12 mouse cellular contexts compared by ENCODE assay signal in genomic region chr9:34721478-34722197, GRCm38 (mm10).
DNase-seq lines count a peak whose midpoint lies in the region; ATAC-seq and TF ChIP-seq lines count a peak whose summit lies in the region.
"Had no signal": no experiment of that assay in that cellular context is flagged by ENCODE, and none has a peak within 500 bp of the region (broad histone marks: within the 10 kb centered on the region; RNA-seq: fewer than 3 reads in every experiment).

No protein-coding gene starts in this region.

- WGBS in liver, adult 2 months, result 32% methylated on average over 6 of the region's 6 CpGs
- 30% methylated on average over 6 of the region's 6 CpGs for WGBS in liver, postnatal 0 days (ENCODE audit: insufficient replicate concordance)
- WGBS in kidney, postnatal 0 days, result 22% methylated on average over 6 of the region's 6 CpGs
- 29% methylated on average over 6 of the region's 6 CpGs for WGBS in stomach, postnatal 0 days

- H3K79me2 ChIP-seq in liver, adult 2 months (ENCODE audit: control insufficient read depth, insufficient read depth, low read length), result no peaks in the 10 kb centered on the region

- no peak for DNase-seq in cerebellum, postnatal 25 days
- peak; percentile 62 for DNase-seq in liver, adult 2 months (ENCODE audit: extremely low read depth, low read depth, low spot score)
- no peak for DNase-seq in liver, postnatal 0 days
- peak; percentile 48 for DNase-seq in kidney, postnatal 0 days (ENCODE audit: low spot score)
- peak; percentile 25 for DNase-seq in stomach, postnatal 0 days (ENCODE audit: low spot score)
- no peak for DNase-seq in Muller cell, postnatal 12 days (ENCODE audit: inconsistent ontology term)
- no peak for DNase-seq in layer of hippocampus, adult 9-11 months
- DNase-seq: adrenal gland, postnatal 36 days; gastrocnemius, postnatal 36 days; liver; right cerebral cortex, postnatal 25 days had no signal

- H3K27ac ChIP-seq in liver, adult 2 months (replicated peaks; ENCODE audit: insufficient read depth, low read depth, low read length), result no peak overlapping the region
- H3K27ac ChIP-seq in liver, postnatal 0 days (ENCODE audit: low read depth), result no peak overlapping the region
- H3K27ac ChIP-seq in kidney, postnatal 0 days, result no peak overlapping the region
- H3K27ac ChIP-seq in stomach, postnatal 0 days (replicated peaks), result no peak overlapping the region; the same call in 1 of the 2 replicates

- no peak overlapping the region for H3K9ac ChIP-seq in liver, adult 2 months (ENCODE audit: low read depth, low read length)
- H3K9ac ChIP-seq in liver, postnatal 0 days (replicated peaks), result no peak overlapping the region
- no peak overlapping the region for H3K9ac ChIP-seq in kidney, postnatal 0 days (ENCODE audit: low read depth, low read length)
- H3K9ac ChIP-seq in stomach, postnatal 0 days (ENCODE audit: low read length), result no peak overlapping the region

- no peaks in the 10 kb centered on the region for H3K9me3 ChIP-seq in liver, postnatal 0 days (ENCODE audit: low read length)
- no peaks in the 10 kb centered on the region for H3K9me3 ChIP-seq in kidney, postnatal 0 days (replicated peaks; ENCODE audit: low read length)
- H3K9me3 ChIP-seq in stomach, postnatal 0 days (ENCODE audit: control insufficient read depth, low read length), result no peaks in the 10 kb centered on the region

- no peak overlapping the region for H3K4me3 ChIP-seq in liver, adult 2 months (ENCODE audit: insufficient read depth, low read depth, low read length)
- H3K4me3 ChIP-seq in liver, postnatal 0 days (ENCODE audit: low read depth, low read length), result no peak overlapping the region
- no peak overlapping the region for H3K4me3 ChIP-seq in kidney, postnatal 0 days (replicated peaks; ENCODE audit: low read depth, low read length)
- no peak overlapping the region for H3K4me3 ChIP-seq in stomach, postnatal 0 days (ENCODE audit: low read depth, low read length)

- no peaks in the 10 kb centered on the region for H3K27me3 ChIP-seq in liver, adult 2 months (ENCODE audit: control insufficient read depth, insufficient read depth, low read length)
- H3K27me3 ChIP-seq in liver, postnatal 0 days (ENCODE audit: insufficient read depth, low read length), result no peaks in the 10 kb centered on the region
- H3K27me3 ChIP-seq in kidney, postnatal 0 days (ENCODE audit: insufficient read depth, low read length), result no peaks in the 10 kb centered on the region
- H3K27me3 ChIP-seq in stomach, postnatal 0 days (ENCODE audit: control insufficient read depth, insufficient read depth, low read length), result no peaks in the 10 kb centered on the region

- peak; percentile 36; the same call in 1 of the 2 replicates for ATAC-seq in cerebellum, adult (ENCODE audit: insufficient number of reproducible peaks, low FRiP score, low TSS enrichment)
- no peak for ATAC-seq in liver, postnatal 0 days
- no peak; the same call in 1 of the 2 replicates for ATAC-seq in kidney, postnatal 0 days (replicated peaks; ENCODE audit: low FRiP score, low read depth)
- peak; percentile 88 for ATAC-seq in stomach, postnatal 0 days (ENCODE audit: low FRiP score, low TSS enrichment)

- TF ChIP-seq POLR2A in liver, adult 2 months (IDR thresholded peaks at IDR 0.05; ENCODE audit: extremely low read depth, insufficient read depth, low read length), result no peak

- no peak for TF ChIP-seq CTCF in liver, adult 2 months (IDR thresholded peaks at IDR 0.05; ENCODE audit: low read depth, low read length)
- no peak for TF ChIP-seq CTCF in liver, postnatal 0 days (IDR thresholded peaks at IDR 0.05; ENCODE audit: low read depth)
- no peak for TF ChIP-seq CTCF in kidney, postnatal 0 days (IDR thresholded peaks at IDR 0.05; ENCODE audit: low read depth)
- no peak for TF ChIP-seq CTCF in stomach, postnatal 0 days (IDR thresholded peaks at IDR 0.05; ENCODE audit: low read depth)

- H3K4me1 ChIP-seq in liver, adult 2 months (ENCODE audit: control insufficient read depth, insufficient read depth, low read length), result peaks cover 2% of the 10 kb centered on the region; the same call in 1 of the 2 replicates
- no peaks in the 10 kb centered on the region for H3K4me1 ChIP-seq in liver, postnatal 0 days (ENCODE audit: insufficient read depth)
- 0 out of 2 replicates have a peak, but pooled peaks cover 8% of the 10 kb centered on the region for H3K4me1 ChIP-seq in kidney, postnatal 0 days (replicated peaks; ENCODE audit: insufficient read depth, low read length)
- no peaks in the 10 kb centered on the region for H3K4me1 ChIP-seq in stomach, postnatal 0 days (replicated peaks; ENCODE audit: control insufficient read depth, insufficient read depth)

- H3K36me3 ChIP-seq in liver, adult 2 months (ENCODE audit: control insufficient read depth, insufficient read depth, low read length), result no peaks in the 10 kb centered on the region
- H3K36me3 ChIP-seq in liver, postnatal 0 days (replicated peaks; ENCODE audit: insufficient read depth, low read length), result no peaks in the 10 kb centered on the region
- no peaks in the 10 kb centered on the region for H3K36me3 ChIP-seq in kidney, postnatal 0 days (ENCODE audit: insufficient read depth, low read length)
- no peaks in the 10 kb centered on the region for H3K36me3 ChIP-seq in stomach, postnatal 0 days (ENCODE audit: control insufficient read depth, insufficient read depth, low read length)

- TF ChIP-seq EP300 in liver, postnatal 0 days (IDR thresholded peaks at IDR 0.05; ENCODE audit: low read depth), result no peak
- TF ChIP-seq EP300 in stomach, postnatal 0 days (optimal IDR thresholded peaks at IDR 0.05), result no peak

- no peak overlapping the region for H3K4me2 ChIP-seq in liver, postnatal 0 days (ENCODE audit: low read depth, low read length)
- no peak overlapping the region for H3K4me2 ChIP-seq in kidney, postnatal 0 days (ENCODE audit: low read length)
- no peak overlapping the region for H3K4me2 ChIP-seq in stomach, postnatal 0 days (replicated peaks; ENCODE audit: low read depth)

Comparison
In these comparisons a context has a peak if more than half of its experiments do, and no peak if none do; other contexts are left out.
1. DNase-seq: peak in liver, adult 2 months (single experiment), kidney, postnatal 0 days (single experiment) and stomach, postnatal 0 days (single experiment); none in cerebellum, postnatal 25 days (0 of 2), liver, postnatal 0 days (single experiment), Muller cell, postnatal 12 days (single experiment) and layer of hippocampus, adult 9-11 months (single experiment).
2. ATAC-seq: peak in cerebellum, adult (single experiment) and stomach, postnatal 0 days (single experiment); none in liver, postnatal 0 days (single experiment) and kidney, postnatal 0 days (single experiment).